In genomic region chr17:40519818-40520217, GRCm38 (mm10) we compare ENCODE assay signal across 37 mouse cellular contexts. TPM values are rescaled to one million over a fixed set of nuclear protein-coding genes. Genes with fewer than 3 reads are reported as not detected.
DNase-seq lines count a peak whose midpoint lies in the region; ATAC-seq and TF ChIP-seq lines count a peak whose summit lies in the region.
"Had no signal": no experiment of that assay in that cellular context is flagged by ENCODE, and none has a peak within 500 bp of the region (broad histone marks: within the 10 kb centered on the region; RNA-seq: fewer than 3 reads in every experiment).

Gene Esp8, plus strand, starts transcription at chr17:40520022.

- WGBS in forebrain, embryonic 12.5 days = 31% methylated on average over 3 of the region's 3 CpGs
- WGBS in forebrain, embryonic 13.5 days = 26% methylated on average over 3 of the region's 3 CpGs
- WGBS in lung, embryonic 14.5 days = 51% methylated on average over 3 of the region's 3 CpGs

- H3K4me3 ChIP-seq in forebrain, embryonic 12.5 days (replicated peaks) = no peak within 1 kb of the TSS
- H3K4me3 ChIP-seq in forebrain, embryonic 13.5 days = no peak within 1 kb of the TSS
- H3K4me3 ChIP-seq in lung, embryonic 14.5 days (ENCODE audit: low read depth, low read length) = no peak within 1 kb of the TSS
- H3K4me3 ChIP-seq: embryonic facial prominence, embryonic 12.5 days; erythroblast, embryonic 14.5 days; heart, embryonic 12.5 days; hindbrain, embryonic 13.5 days had no signal

- peak; percentile 11 for DNase-seq in lung, embryonic 14.5 days
- DNase-seq in lung, postnatal 4 days = no peak
- DNase-seq in ES-CJ7 (ENCODE audit: low read depth, low spot score) (peak; percentile 67), ZHBTc4 (ENCODE audit: low read depth, low spot score) (peak; percentile 56)
- DNase-seq in ovary, postnatal 10 days (ENCODE audit: low spot score) = no peak
- DNase-seq: adrenal gland, postnatal 25 days; cerebellum, adult 18-20 months; cerebellum, postnatal 10 days; gastrocnemius, postnatal 25 days; heart, adult 18-20 months; heart, postnatal 4 days; kidney, adult 9 months; layer of hippocampus, adult 9-11 months; liver; lung, adult 2 months; right cerebral cortex, postnatal 4 days; thymus, adult 2 months; thymus, postnatal 36 days had no signal

- no peaks in the 10 kb centered on the region for H3K27me3 ChIP-seq in forebrain, embryonic 12.5 days
- H3K27me3 ChIP-seq in forebrain, embryonic 13.5 days = no peaks in the 10 kb centered on the region
- no peaks in the 10 kb centered on the region for H3K27me3 ChIP-seq in lung, embryonic 14.5 days (ENCODE audit: insufficient read depth, low read length)
- H3K27me3 ChIP-seq: embryonic facial prominence, embryonic 12.5 days; heart, embryonic 12.5 days; hindbrain, embryonic 13.5 days had no signal

- H3K9ac ChIP-seq in forebrain, embryonic 12.5 days = no peak within 1 kb of the TSS
- no peak within 1 kb of the TSS for H3K9ac ChIP-seq in forebrain, embryonic 13.5 days
- no peak within 1 kb of the TSS for H3K9ac ChIP-seq in lung, embryonic 14.5 days
- H3K9ac ChIP-seq: embryonic facial prominence, embryonic 12.5 days; heart, embryonic 12.5 days; hindbrain, embryonic 13.5 days; liver, embryonic 14.5 days had no signal

- H3K9me3 ChIP-seq in forebrain, embryonic 12.5 days = no peaks in the 10 kb centered on the region
- no peaks in the 10 kb centered on the region for H3K9me3 ChIP-seq in forebrain, embryonic 13.5 days (replicated peaks)
- no peaks in the 10 kb centered on the region for H3K9me3 ChIP-seq in lung, embryonic 14.5 days (ENCODE audit: low read depth, low read length)
- H3K9me3 ChIP-seq: embryonic facial prominence, embryonic 12.5 days; G1E; heart, embryonic 12.5 days; hindbrain, embryonic 13.5 days had no signal

- H3K4me2 ChIP-seq in forebrain, embryonic 12.5 days = no peak within 1 kb of the TSS
- no peak within 1 kb of the TSS for H3K4me2 ChIP-seq in forebrain, embryonic 13.5 days
- H3K4me2 ChIP-seq in lung, embryonic 14.5 days = no peak within 1 kb of the TSS
- H3K4me2 ChIP-seq: embryonic facial prominence, embryonic 12.5 days; heart, embryonic 12.5 days; hindbrain, embryonic 13.5 days had no signal

- no peak within 1 kb of the TSS for H3K27ac ChIP-seq in forebrain, embryonic 12.5 days
- H3K27ac ChIP-seq in forebrain, embryonic 13.5 days = no peak within 1 kb of the TSS
- no peak within 1 kb of the TSS for H3K27ac ChIP-seq in lung, embryonic 14.5 days (ENCODE audit: low read depth)
- H3K27ac ChIP-seq: embryonic facial prominence, embryonic 12.5 days; hindbrain, embryonic 13.5 days; liver, embryonic 14.5 days; stomach, postnatal 0 days had no signal

- no peaks in the 10 kb centered on the region for H3K36me3 ChIP-seq in forebrain, embryonic 12.5 days (replicated peaks)
- no peaks in the 10 kb centered on the region for H3K36me3 ChIP-seq in forebrain, embryonic 13.5 days (ENCODE audit: poor library complexity, severe bottlenecking)
- no peaks in the 10 kb centered on the region for H3K36me3 ChIP-seq in lung, embryonic 14.5 days (ENCODE audit: insufficient read depth)
- H3K36me3 ChIP-seq: embryonic facial prominence, embryonic 12.5 days; G1E; heart, embryonic 12.5 days; hindbrain, embryonic 13.5 days had no signal

- TF ChIP-seq CTCF in lung, embryonic 14.5 days (IDR thresholded peaks at IDR 0.05; ENCODE audit: low read depth) = no peak

- peaks cover 4% of the 10 kb centered on the region; the same call in 1 of the 2 replicates for H3K4me1 ChIP-seq in forebrain, embryonic 12.5 days
- no peaks in the 10 kb centered on the region for H3K4me1 ChIP-seq in forebrain, embryonic 13.5 days
- H3K4me1 ChIP-seq in lung, embryonic 14.5 days (ENCODE audit: insufficient read depth) = no peaks in the 10 kb centered on the region
- H3K4me1 ChIP-seq: embryonic facial prominence, embryonic 12.5 days; heart, embryonic 12.5 days; hindbrain, embryonic 13.5 days had no signal

- peak; percentile 51; the same call in 1 of the 2 replicates for ATAC-seq in forebrain, embryonic 12.5 days (ENCODE audit: low FRiP score)
- no peak for ATAC-seq in forebrain, embryonic 13.5 days
- peak; percentile 56; the same call in 1 of the 2 replicates for ATAC-seq in lung, embryonic 14.5 days (ENCODE audit: insufficient read depth)
- ATAC-seq: CD4-positive, CD25-positive, alpha-beta regulatory T cell, adult 4 months; forebrain, embryonic 14.5 days; intestine, embryonic 16.5 days; midbrain, embryonic 16.5 days had no signal

RNA-seq across cellular contexts. Expression of gene Esp8, which starts in this region (rescaled TPM):
- not detected in 2 replicates for polyA plus RNA-seq in forebrain, embryonic 12.5 days (2016; fragmentation: Nextera tagmentation; extraction: Ambion mirVana)
- not detected in 2 replicates for polyA plus RNA-seq in forebrain, embryonic 13.5 days (2015; fragmentation: Nextera tagmentation; extraction: Ambion mirVana)
- not detected in 2 replicates for polyA plus RNA-seq in lung, embryonic 14.5 days (2014; fragmentation: Nextera tagmentation; extraction: Ambion mirVana)
- polyA plus RNA-seq: CD4-positive, CD25-positive, alpha-beta regulatory T cell, adult 4 months; embryonic facial prominence, embryonic 12.5 days; erythroblast, embryonic 14.5 days; forebrain, embryonic 14.5 days; frontal cortex, adult 2 months; G1E; heart, embryonic 12.5 days; heart, postnatal 0 days; hindbrain, embryonic 13.5 days; intestine, embryonic 16.5 days; large intestine, adult 2 months; limb, embryonic 11.5 days; liver, embryonic 14.5 days; lung, adult 2 months; midbrain, embryonic 16.5 days; neural tube, embryonic 11.5 days; spleen, adult 2 months; thymus, adult 2 months had no signal

Comparison
In these comparisons a context has a peak if more than half of its experiments do, and no peak if none do; other contexts are left out.
1. Peak in ATAC-seq in forebrain, embryonic 12.5 days; RNA of the gene not detected or under 1 TPM.
2. Peak in DNase-seq and ATAC-seq in lung, embryonic 14.5 days; RNA of the gene not detected or under 1 TPM.
3. DNase-seq: peak in ES-CJ7 (single experiment) and ZHBTc4 (single experiment); none in lung, postnatal 4 days (0 of 2) and ovary, postnatal 10 days (single experiment).